Mouse (Mus musculus) E14TG2a.4 (cell line): ENCODE measurements around the gene Mpg.

Experiments used
- H3K27me3 ChIP-seq: 2 replicates; pipeline ENCODE4 v1.6.1; 2014; ENCODE audit warnings: low read length, control low read depth; ENCODE audit not compliant: insufficient read depth
- H3K36me3 ChIP-seq: 2 replicates; pipeline ENCODE4 v1.6.1; 2014; ENCODE audit warnings: low read length, control low read depth; ENCODE audit not compliant: insufficient read depth
- H3K4me1 ChIP-seq: replicated peaks from 2 replicates; pipeline ENCODE4 v1.6.1; 2014; ENCODE audit warnings: low read depth, low read length, control low read depth
- H3K4me3 ChIP-seq: replicated peaks from 2 replicates; pipeline ENCODE4 v1.5.1; 2014; ENCODE audit warnings: mild to moderate bottlenecking, low read length
- H3K9me3 ChIP-seq: 2 replicates; pipeline ENCODE4 v1.6.1; 2014; ENCODE audit warnings: low read length, control low read depth
- CTCF ChIP-seq: conservative IDR thresholded peaks from 2 replicates; pipeline ENCODE4 v1.5.1; 2014; ENCODE audit warnings: low read length
- NANOG ChIP-seq: IDR thresholded peaks from 2 replicates; pipeline ENCODE4 v1.6.1; 2014; ENCODE audit warnings: borderline replicate concordance, low read length, mixed read lengths
- POU5F1 ChIP-seq: IDR thresholded peaks from 2 replicates; pipeline ENCODE4 v1.6.1; 2014; ENCODE audit warnings: low read length, borderline replicate concordance

Mpg gene

DNA sequence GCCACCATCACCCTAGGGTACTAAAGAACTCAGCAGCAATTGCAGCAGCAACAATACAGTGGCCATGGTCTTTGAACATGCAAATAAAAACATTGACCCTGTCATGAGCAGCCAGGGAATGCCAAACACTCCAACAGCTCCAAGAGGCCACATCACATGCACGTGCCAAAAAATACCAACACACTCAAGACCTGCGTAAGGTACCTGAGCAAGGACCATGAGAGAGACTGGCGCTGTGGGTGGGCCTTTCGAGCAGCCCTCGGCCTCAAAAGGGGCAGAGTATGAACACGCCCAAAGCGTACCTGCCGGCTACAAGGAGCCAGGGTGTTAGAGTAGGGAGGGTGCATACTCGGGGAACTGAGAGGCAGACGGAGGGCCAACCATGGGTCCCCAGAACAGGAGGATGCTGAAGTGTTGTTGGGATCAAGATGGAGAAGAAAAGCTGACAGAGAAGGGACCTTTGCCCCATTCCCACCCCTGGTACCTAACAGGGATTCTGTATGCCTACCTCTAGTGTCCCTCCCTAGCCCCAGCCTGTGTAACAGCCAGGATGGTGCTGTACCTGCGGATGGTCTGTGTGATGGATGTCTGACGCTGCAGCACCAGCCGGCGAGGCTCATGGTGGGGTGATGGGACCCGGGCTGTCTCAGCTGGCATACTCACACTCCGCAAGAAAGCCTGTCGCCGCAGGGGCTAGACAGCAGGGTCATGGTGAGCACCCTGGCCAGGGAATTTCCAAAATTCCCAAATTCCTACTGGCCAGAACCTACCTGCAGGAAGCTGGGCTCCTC lies 10.7 kb upstream of the Mpg start:
- peaks cover 58% of the 10 kb centered on the region for H3K36me3 ChIP-seq
- no peaks in the 10 kb centered on the region for H3K9me3 ChIP-seq
- no peaks in the 10 kb centered on the region for H3K27me3 ChIP-seq
- TF ChIP-seq NANOG (no peak), POU5F1 (no peak), CTCF (no peak)
- H3K4me3 ChIP-seq, result no peak overlapping the region
- H3K4me1 ChIP-seq, result peaks cover 98% of the 10 kb centered on the region

- Histone ChIP-seq H3K4me3 (no peak overlapping the region), H3K36me3 (peaks cover 45% of the 10 kb centered on the region), H3K9me3 (no peaks in the 10 kb centered on the region), H3K27me3 (0 out of 2 replicates have a peak, but pooled peaks cover 3% of the 10 kb centered on the region), H3K4me1 (peaks cover 94% of the 10 kb centered on the region)
- TF ChIP-seq CTCF (peak; percentile 84), NANOG (no peak)
Observed at GRCm38 (mm10) chr11:32216851-32217250, 9.5 kb upstream of the Mpg start.

DNA sequence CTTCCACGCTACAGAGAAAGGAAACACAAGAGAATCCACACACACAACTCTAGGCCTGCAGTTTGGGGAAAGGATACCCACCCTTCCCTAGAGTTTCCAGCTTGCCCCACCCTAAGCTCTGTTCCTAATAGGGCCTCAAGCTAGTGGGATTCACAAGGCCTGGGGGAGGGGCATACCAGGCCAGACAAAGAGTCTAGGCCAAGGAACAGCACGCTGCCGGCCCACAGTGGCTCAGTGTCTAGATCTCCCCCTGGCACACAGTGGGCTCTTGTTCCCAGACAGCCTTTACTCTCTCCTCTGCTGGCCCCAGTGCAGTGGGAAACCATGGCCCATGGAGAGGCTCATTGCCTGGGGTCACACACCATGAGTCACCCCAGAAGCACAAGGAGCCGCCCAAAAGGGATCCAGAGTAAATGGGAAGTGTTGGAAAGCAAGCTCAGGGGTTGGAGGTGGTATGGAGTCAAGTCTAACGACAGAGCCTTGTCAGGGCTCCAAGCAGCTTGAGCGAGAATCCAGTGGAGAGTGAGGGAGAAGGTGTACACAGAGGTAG lies 7.7 kb upstream of the Mpg start:
- peaks cover 16% of the 10 kb centered on the region for H3K27me3 ChIP-seq
- peaks cover 90% of the 10 kb centered on the region for H3K4me1 ChIP-seq
- peak overlapping the region; percentile 56 for H3K4me3 ChIP-seq
- peaks cover 28% of the 10 kb centered on the region for H3K36me3 ChIP-seq
- no peak for TF ChIP-seq POU5F1
- no peak for TF ChIP-seq CTCF
- TF ChIP-seq NANOG, result no peak
- H3K9me3 ChIP-seq, result no peaks in the 10 kb centered on the region

DNA sequence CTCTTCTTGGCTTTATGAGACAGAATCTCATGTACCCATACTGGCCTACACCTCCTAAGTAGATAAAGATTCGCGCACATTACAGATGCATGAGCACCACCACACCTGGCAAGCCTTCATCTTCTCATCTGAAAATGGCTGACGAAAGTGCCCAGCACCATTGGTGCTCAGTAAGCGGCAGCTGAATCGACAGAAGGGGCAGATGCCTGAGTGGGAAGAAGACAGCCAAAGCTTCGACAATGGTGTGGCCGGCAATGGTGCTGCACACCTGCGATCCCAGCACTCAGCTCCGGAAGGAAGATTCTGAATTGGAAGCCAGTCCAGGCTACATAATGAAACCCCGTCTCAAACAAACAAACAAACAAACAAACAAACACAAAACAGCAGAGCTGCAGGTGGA lies 7.0 kb upstream of the Mpg start:
- no peaks in the 10 kb centered on the region for H3K9me3 ChIP-seq
- TF ChIP-seq NANOG, result no peak
- no peak for TF ChIP-seq POU5F1
- TF ChIP-seq CTCF, result no peak
- H3K36me3 ChIP-seq, result peaks cover 20% of the 10 kb centered on the region
- peaks cover 90% of the 10 kb centered on the region for H3K4me1 ChIP-seq
- H3K27me3 ChIP-seq, result peaks cover 24% of the 10 kb centered on the region
- peak overlapping the region; percentile 56; the same call in 1 of the 2 replicates for H3K4me3 ChIP-seq

GRCm38 (mm10) chr11:32220607-32221224 lies 5.6 kb upstream of the Mpg start:
- H3K4me1 ChIP-seq, result peaks cover 90% of the 10 kb centered on the region

DNA sequence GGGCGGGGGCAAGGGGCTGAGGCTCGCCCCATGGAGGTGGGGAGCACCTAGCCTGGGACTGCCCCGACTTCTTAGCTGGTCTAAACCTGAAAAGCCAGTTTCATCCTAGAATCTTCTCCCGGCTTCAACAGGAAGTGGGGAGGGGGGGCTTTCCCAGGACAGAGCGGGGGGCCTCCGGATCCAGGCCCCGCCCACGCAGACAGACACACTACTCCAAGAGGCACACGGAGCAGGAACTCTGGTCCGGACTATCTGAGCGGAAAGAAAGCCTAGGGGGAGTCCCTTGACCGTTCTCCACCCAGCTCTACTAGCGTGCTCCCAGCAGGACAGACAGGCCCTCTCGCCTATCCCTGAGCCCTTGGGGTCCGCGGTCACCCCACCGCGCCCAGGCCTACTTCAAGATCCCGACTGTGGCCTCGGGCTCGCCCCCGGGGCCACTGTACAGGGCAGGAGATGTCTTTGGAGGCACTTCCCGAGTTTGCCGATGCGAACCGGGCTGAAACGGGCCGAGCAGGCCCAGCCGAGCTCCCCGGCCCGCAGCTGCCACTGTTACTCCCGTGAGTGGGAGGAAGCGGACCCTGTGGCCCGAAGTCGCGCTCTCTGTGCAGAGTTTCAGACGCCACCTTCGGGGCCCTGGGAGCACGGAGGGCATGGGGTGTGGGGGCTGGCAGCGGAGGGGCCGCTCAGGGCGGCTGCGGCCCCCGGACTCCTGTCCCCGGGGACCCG lies 4.9 kb upstream of the Mpg start:
- no peaks in the 10 kb centered on the region for H3K9me3 ChIP-seq
- H3K4me1 ChIP-seq, result peaks cover 88% of the 10 kb centered on the region
- TF ChIP-seq POU5F1, result no peak
- no peak for TF ChIP-seq CTCF
- no peak for TF ChIP-seq NANOG
- H3K4me3 ChIP-seq, result peak overlapping the region; percentile 95
- H3K27me3 ChIP-seq, result peaks cover 31% of the 10 kb centered on the region
- no peaks in the 10 kb centered on the region; the same call in 1 of the 2 replicates for H3K36me3 ChIP-seq

More at GRCm38 (mm10) chr11:32220607-32221224, 5.6 kb upstream of the Mpg start:
- TF ChIP-seq POU5F1, result no peak
- TF ChIP-seq NANOG, result no peak
- no peak for TF ChIP-seq CTCF
- Histone ChIP-seq H3K9me3 (no peaks in the 10 kb centered on the region), H3K4me3 (peak overlapping the region; percentile 95), H3K36me3 (peaks cover 6% of the 10 kb centered on the region), H3K27me3 (peaks cover 31% of the 10 kb centered on the region)

- Histone ChIP-seq H3K36me3 (no peaks in the 10 kb centered on the region), H3K9me3 (no peaks in the 10 kb centered on the region), H3K27me3 (peaks cover 31% of the 10 kb centered on the region), H3K4me1 (peaks cover 85% of the 10 kb centered on the region), H3K4me3 (peak within 1 kb of the TSS; percentile 95)
- TF ChIP-seq NANOG, result no peak
- TF ChIP-seq CTCF, result no peak
- no peak for TF ChIP-seq POU5F1
Observed at GRCm38 (mm10) chr11:32221951-32222409, 4.3 kb upstream of the Mpg start, which contains the start of gene Rhbdf1. TSS of gene Rhbdf1 (minus strand) at chr11:32222300.

DNA sequence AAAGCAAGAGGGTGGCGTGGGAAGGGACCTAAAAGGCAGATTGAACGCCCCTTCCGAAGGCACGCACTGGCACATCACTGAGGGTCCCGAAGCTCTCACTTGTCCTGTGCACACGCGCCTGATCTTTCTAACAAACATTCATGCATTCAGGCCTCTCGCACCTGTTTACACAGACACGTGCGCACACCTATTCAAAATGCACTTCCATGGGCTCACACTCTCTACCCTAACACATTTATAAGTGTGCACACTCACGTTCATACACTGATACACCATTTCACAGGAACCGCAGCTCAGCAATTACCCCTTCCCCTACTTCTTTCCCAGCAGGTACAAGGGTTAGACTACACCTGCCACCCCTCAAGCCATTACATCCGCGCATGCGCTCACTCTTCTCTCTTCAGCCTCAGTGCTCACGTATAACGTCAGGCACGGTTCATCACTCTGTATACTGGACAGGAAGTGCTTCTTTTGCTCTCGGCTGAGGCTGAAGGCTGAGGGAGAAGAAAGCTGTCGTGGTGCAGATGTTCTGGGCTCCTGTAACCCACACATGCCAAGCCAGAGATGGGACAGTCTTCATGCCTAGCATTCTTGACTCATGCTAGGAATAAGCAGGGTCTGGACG lies 3.6 kb upstream of the Mpg start:
- TF ChIP-seq POU5F1, result no peak
- no peak for TF ChIP-seq NANOG
- TF ChIP-seq CTCF, result no peak
- Histone ChIP-seq H3K36me3 (peaks cover under 1% of the 10 kb centered on the region; the same call in 1 of the 2 replicates), H3K4me1 (peaks cover 85% of the 10 kb centered on the region), H3K9me3 (no peaks in the 10 kb centered on the region), H3K4me3 (peak overlapping the region; percentile 95), H3K27me3 (peaks cover 31% of the 10 kb centered on the region)
